ENCODE assay signal across 10 mouse cellular contexts in genomic region chr6:56903831-56904230, GRCm38 (mm10). TPM values are rescaled to one million over a fixed set of nuclear protein-coding genes. Genes with fewer than 3 reads are reported as not detected.
A peak's percentile ranks its signal among the peaks of the same experiment; 100 is the strongest.
DNase-seq lines count a peak whose midpoint lies in the region; ATAC-seq and TF ChIP-seq lines count a peak whose summit lies in the region.
"Had no signal": no experiment of that assay in that cellular context is flagged by ENCODE, and none has a peak within 500 bp of the region (broad histone marks: within the 10 kb centered on the region; RNA-seq: fewer than 3 reads in every experiment).

No protein-coding gene starts in this region.

- H3K36me3 ChIP-seq in hindbrain, embryonic 16.5 days (ENCODE audit: control insufficient read depth, insufficient read depth, low read length): no peaks in the 10 kb centered on the region
- no peaks in the 10 kb centered on the region for H3K36me3 ChIP-seq in hindbrain, embryonic 10.5 days
- no peaks in the 10 kb centered on the region for H3K36me3 ChIP-seq in neural tube, embryonic 12.5 days
- H3K36me3 ChIP-seq in limb, embryonic 14.5 days (ENCODE audit: control insufficient read depth, insufficient read depth, low read length): no peaks in the 10 kb centered on the region
- no peaks in the 10 kb centered on the region for H3K36me3 ChIP-seq in stomach, postnatal 0 days (ENCODE audit: control insufficient read depth, insufficient read depth, low read length)

- ATAC-seq in hindbrain, embryonic 16.5 days: peak; percentile 34; the same call in 1 of the 2 replicates
- peak; percentile 17; the same call in 1 of the 2 replicates for ATAC-seq in neural tube, embryonic 12.5 days (ENCODE audit: low FRiP score, low read depth)
- peak; percentile 36; the same call in 1 of the 2 replicates for ATAC-seq in limb, embryonic 14.5 days (ENCODE audit: low FRiP score, low read depth)
- no peak for ATAC-seq in stomach, postnatal 0 days (ENCODE audit: low FRiP score, low TSS enrichment)

- no peak overlapping the region for H3K4me3 ChIP-seq in hindbrain, embryonic 16.5 days (ENCODE audit: low read length)
- H3K4me3 ChIP-seq in hindbrain, embryonic 10.5 days: no peak overlapping the region
- no peak overlapping the region for H3K4me3 ChIP-seq in neural tube, embryonic 12.5 days
- no peak overlapping the region for H3K4me3 ChIP-seq in limb, embryonic 14.5 days (replicated peaks; ENCODE audit: low read length)
- no peak overlapping the region for H3K4me3 ChIP-seq in stomach, postnatal 0 days (ENCODE audit: low read depth, low read length)

- 45% methylated on average over 6 of the region's 6 CpGs for WGBS in hindbrain, embryonic 16.5 days
- WGBS in hindbrain, embryonic 10.5 days: 70% methylated on average over 6 of the region's 6 CpGs
- 61% methylated on average over 6 of the region's 6 CpGs for WGBS in neural tube, embryonic 12.5 days
- 41% methylated on average over 6 of the region's 6 CpGs for WGBS in limb, embryonic 14.5 days
- WGBS in stomach, postnatal 0 days: 25% methylated on average over 6 of the region's 6 CpGs

- H3K9me3 ChIP-seq in hindbrain, embryonic 16.5 days (ENCODE audit: control insufficient read depth, low read length): no peaks in the 10 kb centered on the region
- no peaks in the 10 kb centered on the region for H3K9me3 ChIP-seq in hindbrain, embryonic 10.5 days
- no peaks in the 10 kb centered on the region for H3K9me3 ChIP-seq in neural tube, embryonic 12.5 days
- no peaks in the 10 kb centered on the region for H3K9me3 ChIP-seq in limb, embryonic 14.5 days (ENCODE audit: control insufficient read depth, low read length)
- H3K9me3 ChIP-seq in stomach, postnatal 0 days (ENCODE audit: control insufficient read depth, low read length): no peaks in the 10 kb centered on the region

- TF ChIP-seq POLR2A in limb, embryonic 14.5 days (IDR thresholded peaks at IDR 0.05; ENCODE audit: borderline replicate concordance, extremely low read depth, insufficient read depth, insufficient read length): no peak

- peaks cover 7% of the 10 kb centered on the region for H3K4me1 ChIP-seq in hindbrain, embryonic 16.5 days (ENCODE audit: control insufficient read depth, insufficient read depth, low read depth, low read length)
- peaks cover 5% of the 10 kb centered on the region for H3K4me1 ChIP-seq in hindbrain, embryonic 10.5 days (replicated peaks)
- H3K4me1 ChIP-seq in neural tube, embryonic 12.5 days: 0 out of 2 replicates have a peak, but pooled peaks cover 9% of the 10 kb centered on the region
- H3K4me1 ChIP-seq in limb, embryonic 14.5 days (ENCODE audit: control insufficient read depth, insufficient read depth, low read length): peaks cover 9% of the 10 kb centered on the region
- H3K4me1 ChIP-seq in stomach, postnatal 0 days (replicated peaks; ENCODE audit: control insufficient read depth, insufficient read depth): no peaks in the 10 kb centered on the region; the same call in 1 of the 2 replicates

- no peak for TF ChIP-seq CTCF in stomach, postnatal 0 days (IDR thresholded peaks at IDR 0.05; ENCODE audit: low read depth)

- no peaks in the 10 kb centered on the region for H3K27me3 ChIP-seq in hindbrain, embryonic 16.5 days (replicated peaks; ENCODE audit: control insufficient read depth, insufficient read depth, low read length)
- no peaks in the 10 kb centered on the region for H3K27me3 ChIP-seq in hindbrain, embryonic 10.5 days (ENCODE audit: insufficient read depth, poor library complexity, severe bottlenecking)
- H3K27me3 ChIP-seq in neural tube, embryonic 12.5 days (replicated peaks): no peaks in the 10 kb centered on the region
- H3K27me3 ChIP-seq in limb, embryonic 14.5 days (ENCODE audit: control insufficient read depth, insufficient read depth, low read length): no peaks in the 10 kb centered on the region
- no peaks in the 10 kb centered on the region for H3K27me3 ChIP-seq in stomach, postnatal 0 days (ENCODE audit: control insufficient read depth, insufficient read depth, low read length)

- no peak for TF ChIP-seq EP300 in stomach, postnatal 0 days (optimal IDR thresholded peaks at IDR 0.05)

- no peak overlapping the region for H3K9ac ChIP-seq in hindbrain, embryonic 16.5 days (ENCODE audit: low read depth, low read length)
- H3K9ac ChIP-seq in neural tube, embryonic 12.5 days: no peak overlapping the region
- H3K9ac ChIP-seq in limb, embryonic 14.5 days (ENCODE audit: low read depth, low read length, severe bottlenecking): no peak overlapping the region
- H3K9ac ChIP-seq in stomach, postnatal 0 days (ENCODE audit: low read length): no peak overlapping the region; the same call in 1 of the 2 replicates

- intact Hi-C loops in left cerebral cortex, postnatal 4 days (cut with DNase I): no loop called here

- no peak overlapping the region for H3K4me2 ChIP-seq in hindbrain, embryonic 16.5 days (ENCODE audit: low read length)
- H3K4me2 ChIP-seq in neural tube, embryonic 12.5 days (replicated peaks): no peak overlapping the region
- H3K4me2 ChIP-seq in limb, embryonic 14.5 days (replicated peaks; ENCODE audit: low read depth, low read length, severe bottlenecking): no peak overlapping the region
- H3K4me2 ChIP-seq in stomach, postnatal 0 days (replicated peaks; ENCODE audit: low read depth): no peak overlapping the region

- H3K27ac ChIP-seq in hindbrain, embryonic 16.5 days (ENCODE audit: low read depth, low read length): no peak overlapping the region
- no peak overlapping the region for H3K27ac ChIP-seq in hindbrain, embryonic 10.5 days
- H3K27ac ChIP-seq in neural tube, embryonic 12.5 days: no peak overlapping the region
- H3K27ac ChIP-seq in limb, embryonic 14.5 days (replicated peaks; ENCODE audit: low read depth, low read length): no peak overlapping the region
- peak overlapping the region; percentile 69; the same call in 1 of the 2 replicates for H3K27ac ChIP-seq in stomach, postnatal 0 days (replicated peaks)

- DNase-seq in hindbrain, embryonic 10.5 days (ENCODE audit: low spot score): no peak
- no peak for DNase-seq in neural tube, embryonic 10.5 days (ENCODE audit: extremely low spot score, low spot score)
- no peak for DNase-seq in limb, embryonic 14.5 days (ENCODE audit: low spot score)
- no peak for DNase-seq in stomach, postnatal 0 days (ENCODE audit: low spot score)
- DNase-seq in left cerebral cortex, postnatal 4 days: no peak
- no peak for DNase-seq in cerebellum, adult 11-12 months
- DNase-seq: adrenal gland, postnatal 25 days; right cerebral cortex, adult 18-20 months had no signal

RNA-seq across cellular contexts. Expression of gene Nt5c3, which starts 19.9 kb away (rescaled TPM):
- 150 and 161 TPM in 2 replicates for polyA plus RNA-seq in hindbrain, embryonic 16.5 days (2015; fragmentation: Nextera tagmentation; extraction: Ambion mirVana)
- polyA plus RNA-seq in hindbrain, embryonic 10.5 days (2016; fragmentation: Nextera tagmentation; extraction: Ambion mirVana): 66.4 and 73.5 TPM in 2 replicates
- 102 and 106 TPM in 2 replicates for polyA plus RNA-seq in neural tube, embryonic 12.5 days (2016; fragmentation: Nextera tagmentation; extraction: Ambion mirVana)
- 18.8 and 22.7 TPM in 2 replicates for polyA plus RNA-seq in limb, embryonic 14.5 days (2012; rRNA removed)
- polyA plus RNA-seq in limb, embryonic 14.5 days (2014; fragmentation: Nextera tagmentation; extraction: Ambion mirVana): 60.3 and 62.9 TPM in 2 replicates
- polyA plus RNA-seq in stomach, postnatal 0 days (2015; fragmentation: Nextera tagmentation; extraction: Ambion mirVana): 123 and 124 TPM in 2 replicates
- total RNA-seq in left cerebral cortex, postnatal 4 days (2021): 10 to 100 TPM; 75.5 to 86.2 TPM

RNA-seq across cellular contexts. Expression of gene Vmn1r4, which starts 20.0 kb away (rescaled TPM):
- 0.37 and 0.69 TPM in 2 replicates for polyA plus RNA-seq in hindbrain, embryonic 16.5 days (2015; fragmentation: Nextera tagmentation; extraction: Ambion mirVana)
- polyA plus RNA-seq in hindbrain, embryonic 10.5 days (2016; fragmentation: Nextera tagmentation; extraction: Ambion mirVana): 0.27 and 0.47 TPM in 2 replicates
- 0.41 and 0.46 TPM in 2 replicates for polyA plus RNA-seq in neural tube, embryonic 12.5 days (2016; fragmentation: Nextera tagmentation; extraction: Ambion mirVana)
- 0.15 and 0.24 TPM in 2 replicates for polyA plus RNA-seq in limb, embryonic 14.5 days (2012; rRNA removed)
- 0.12 and 0.29 TPM in 2 replicates for polyA plus RNA-seq in limb, embryonic 14.5 days (2014; fragmentation: Nextera tagmentation; extraction: Ambion mirVana)
- polyA plus RNA-seq in stomach, postnatal 0 days (2015; fragmentation: Nextera tagmentation; extraction: Ambion mirVana): 0.12 and 0.29 TPM in 2 replicates
- under 1 TPM; 0.30 to 0.72 TPM for total RNA-seq in left cerebral cortex, postnatal 4 days (2021)
